Mouse (Mus musculus) forebrain, embryonic 11.5 days (tissue): ENCODE data around the gene Npnt. TPM values are rescaled to one million over a fixed set of nuclear protein-coding genes. Genes with fewer than 3 reads are reported as not detected.

Experiments
- ATAC-seq: fragments of 200-750 bp; cut with Nextera tagmentation; replicated peaks from 2 replicates; pipeline ENCODE4 v1.8.0; 2017; ENCODE audit warnings: moderate TSS enrichment; ENCODE audit not compliant: low FRiP score
- DNase-seq: peaks from one replicate; pipeline ENCODE4 v3.0.0-alpha.2; 2017; ENCODE audit warnings: low spot score
- H3K27ac ChIP-seq: fragments of 300-500 bp; sonication (generic); 2 replicates; pipeline ENCODE4 v1.5.1; 2014; ENCODE audit warnings: low read depth, low read length
- H3K27me3 ChIP-seq: fragments of 300-500 bp; sonication (generic); 2 replicates; pipeline ENCODE4 v1.6.1; 2014; ENCODE audit warnings: mild to moderate bottlenecking, low read length, mixed read lengths; ENCODE audit not compliant: control insufficient read depth, insufficient read depth
- H3K36me3 ChIP-seq: fragments of 300-500 bp; sonication (generic); 2 replicates; pipeline ENCODE4 v1.6.1; 2014; ENCODE audit warnings: mild to moderate bottlenecking, low read length, moderate library complexity, mixed read lengths; ENCODE audit not compliant: control insufficient read depth, insufficient read depth
- H3K4me1 ChIP-seq: fragments of 300-500 bp; sonication (generic); replicated peaks from 2 replicates; pipeline ENCODE4 v1.6.1; 2014; ENCODE audit warnings: low read length, mixed read lengths; ENCODE audit not compliant: control insufficient read depth, insufficient read depth
- H3K4me2 ChIP-seq: fragments of 300-500 bp; sonication (generic); 2 replicates; pipeline ENCODE4 v1.6.1; 2014; ENCODE audit warnings: low read depth, mild to moderate bottlenecking, low read length, moderate library complexity, mixed read lengths; ENCODE audit not compliant: severe bottlenecking
- H3K4me3 ChIP-seq: fragments of 300-500 bp; sonication (generic); 2 replicates; pipeline ENCODE4 v1.5.1; 2014; ENCODE audit warnings: low read depth, low read length
- H3K9ac ChIP-seq: fragments of 300-500 bp; sonication (generic); 2 replicates; pipeline ENCODE4 v1.6.1; 2014; ENCODE audit warnings: low read length
- H3K9me3 ChIP-seq: fragments of 300-500 bp; sonication (generic); 2 replicates; pipeline ENCODE4 v1.6.1; 2016; ENCODE audit warnings: low read length, mixed read lengths; ENCODE audit not compliant: control insufficient read depth
- WGBS: fragments of 180-500 bp; shearing (Covaris S2); extraction: QIAGEN DNeasy Blood & Tissue Kit; methylation state at CpG from one replicate; pipeline ENCODE4 v1.1.7; 2014; 5-methylcytosine and 5-hydroxymethylcytosine counted together
- polyA plus RNA-seq: library from polyadenylated mRNA; unstranded; fragments of >200 nt; fragmentation: Nextera tagmentation; extraction: Ambion mirVana; gene quantifications from 2 replicates; pipeline ENCODE4 v1.2.1, GENCODE M21; 2014

Npnt gene
- polyA plus RNA-seq, 1 experiment from 2014 or later, result 6.8 TPM

DNA sequence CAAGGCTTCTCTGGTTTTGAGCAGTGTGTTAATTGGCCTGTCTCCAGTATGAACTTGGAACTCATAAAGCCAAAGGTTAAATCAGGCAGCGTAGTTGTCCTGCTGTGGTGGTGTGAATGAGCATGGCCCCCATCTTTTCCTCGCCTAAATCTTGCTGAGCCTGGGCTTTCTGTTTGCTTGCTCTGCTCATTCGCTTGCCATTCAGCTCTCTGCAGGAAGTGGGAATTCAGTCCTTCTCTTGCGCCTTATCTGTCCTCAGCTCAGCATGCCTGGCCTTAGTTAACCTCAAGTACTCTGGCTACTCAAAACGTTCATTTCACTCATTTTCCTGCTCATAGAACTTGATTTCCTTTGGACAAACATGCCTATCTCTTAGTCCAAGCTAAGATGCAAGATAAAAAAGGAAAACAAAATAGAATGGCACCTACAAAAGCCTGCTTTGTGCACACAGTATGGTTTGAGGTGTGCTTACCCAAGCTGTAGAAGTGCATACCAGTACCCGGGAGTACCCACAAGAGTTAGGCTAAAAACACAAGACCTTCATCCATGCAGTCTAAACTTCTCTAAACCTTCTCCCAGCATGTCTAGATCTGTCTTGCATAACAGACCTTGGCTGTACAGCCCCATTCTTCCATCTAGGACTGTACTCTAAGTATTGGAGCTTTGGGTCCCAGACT is 114.8 kb downstream of the Npnt start:
- WGBS, result 82% methylated on average over 6 of the region's 6 CpGs
- Histone ChIP-seq H3K9ac (no peak overlapping the region), H3K4me1 (no peaks in the 10 kb centered on the region), H3K4me2 (no peak overlapping the region), H3K36me3 (no peaks in the 10 kb centered on the region), H3K27me3 (no peaks in the 10 kb centered on the region), H3K27ac (no peak overlapping the region), H3K4me3 (no peak overlapping the region), H3K9me3 (no peaks in the 10 kb centered on the region)
- ATAC-seq (no peak), DNase-seq (no peak)

Other genes starting within 250 kb of the Npnt start
- 22.4 and 22.9 TPM in 2 replicates for gene Ints12, start 141.5 kb upstream of the Npnt start, polyA plus RNA-seq
- gene Gstcd, start 141.7 kb upstream of the Npnt start, polyA plus RNA-seq, result 13.4 and 13.6 TPM in 2 replicates